Mouse (Mus musculus) lung, postnatal 25 days (tissue): Measurements from ENCODE around the gene Gm3755.
"Not testable (repeated sequence)": the region's sequence is repeated elsewhere in the genome, so short reads cannot be mapped to it uniquely, and the experiment has no call there.

Experiments
- DNase-seq: peaks from one replicate; pipeline ENCODE4 v3.0.0; 2022; ENCODE audit warnings: low spot score

Gene Gm3755

GRCm38 (mm10) chr14:7450817-7451216 lies at the start of gene Gm3755:
Gene Gm3755 (minus strand): TSS chr14:7450917.
- not testable (repeated sequence) for DNase-seq

DNA sequence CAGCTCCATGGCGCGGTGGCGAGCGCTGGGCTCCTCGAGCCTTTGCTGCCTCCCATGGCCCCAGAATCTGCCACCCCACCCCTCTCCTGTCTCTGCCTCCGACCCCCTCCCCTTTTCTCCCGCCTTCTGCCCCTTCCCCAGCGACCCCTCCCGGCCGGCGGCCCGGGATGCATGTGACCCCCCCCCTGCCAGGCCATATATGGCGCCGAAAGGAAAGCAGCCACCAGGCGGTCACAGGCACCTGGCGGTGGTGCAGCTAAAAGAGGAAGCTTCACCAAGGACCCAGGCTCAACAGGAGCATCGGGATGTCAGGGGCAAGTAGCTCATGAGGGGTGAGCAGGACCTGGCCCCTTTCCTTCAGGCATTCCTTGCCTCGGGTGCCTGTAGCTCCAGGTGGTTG lies 38.0 kb upstream of the Gm3755 start:
- DNase-seq: not testable (repeated sequence)

DNA sequence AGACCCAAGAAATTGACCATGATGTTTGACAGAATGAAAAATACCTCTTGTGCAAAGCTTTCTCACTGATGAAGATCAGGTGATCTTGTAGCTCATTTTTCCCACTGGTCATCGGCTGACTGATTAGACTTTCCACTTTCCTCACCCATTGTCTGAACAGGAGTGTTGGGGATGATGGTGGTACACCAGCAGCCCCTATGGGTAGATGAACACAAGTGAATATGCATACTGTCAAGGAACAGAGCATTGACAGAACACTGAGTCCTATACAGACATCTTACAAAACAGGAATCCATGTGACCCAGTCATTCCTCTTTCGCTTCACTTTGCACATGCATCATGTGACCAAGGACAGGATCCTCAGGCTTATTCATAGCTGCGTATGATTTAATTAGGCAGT lies 32.9 kb upstream of the Gm3755 start, which contains the start of gene Gm3752:
Gm3752 (minus strand) TSS at position 101 of the 400 bp plus-strand sequence.
- not testable (repeated sequence) for DNase-seq

DNA sequence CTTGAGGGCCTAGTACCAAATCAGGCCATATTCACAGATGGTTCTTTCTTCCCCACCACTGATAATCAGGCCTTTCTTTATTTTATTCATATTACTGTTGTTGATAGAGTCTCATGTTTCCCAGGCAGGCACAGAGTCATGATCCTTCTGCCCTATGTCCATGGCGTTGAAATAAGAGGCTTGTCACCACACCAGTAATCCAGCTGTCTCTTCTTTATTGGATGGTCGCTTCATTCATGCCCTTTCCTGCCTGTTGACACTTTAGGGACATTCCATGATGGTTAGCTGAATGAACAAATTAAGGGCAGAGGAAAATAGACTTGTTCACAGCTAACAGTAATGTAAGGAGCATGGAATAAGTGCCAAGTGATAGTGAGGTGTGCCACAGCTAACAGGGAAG lies 28.2 kb downstream of the Gm3755 start:
- DNase-seq: not testable (repeated sequence)
